Mouse (Mus musculus): ENCODE data around the gene Hist1h2ad.
"Not testable (repeated sequence)": the region's sequence is repeated elsewhere in the genome, so short reads cannot be mapped to it uniquely, and the experiment has no call there.

The Hist1h2ad gene

GRCm38 (mm10) chr13:23570261-23571021 lies 3.7 kb upstream of the Hist1h2ad start:
- DNase-seq, result not testable (repeated sequence)

DNA sequence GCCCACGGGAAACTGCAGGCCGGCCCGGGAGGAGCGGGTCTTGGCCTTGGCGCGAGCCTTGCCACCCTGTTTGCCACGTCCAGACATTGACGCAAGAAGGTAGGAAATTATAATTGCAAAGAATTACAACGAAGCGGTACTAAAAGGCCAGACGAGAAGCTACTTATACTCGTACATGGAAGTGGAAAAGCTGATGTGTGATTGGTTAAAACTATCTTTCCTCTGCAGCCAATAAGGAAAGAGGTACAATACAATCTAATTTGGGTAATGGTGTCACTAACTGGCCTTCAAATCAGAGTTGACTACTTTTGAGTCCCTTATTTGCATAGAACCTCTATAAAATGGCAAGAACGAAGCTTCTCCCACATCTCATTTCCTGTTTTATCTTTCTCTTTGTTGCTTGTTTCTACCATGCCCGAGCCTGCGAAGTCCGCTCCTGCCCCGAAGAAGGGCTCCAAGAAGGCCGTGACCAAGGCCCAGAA lies 3.1 kb upstream of the Hist1h2ad start, which contains the start of the genes Hist1h2ae and Hist1h2bg:
Gene Hist1h2ae (minus strand): TSS at position 199 of the 482 bp plus-strand sequence.
Gene Hist1h2bg (plus strand): TSS at position 375 of the 482 bp plus-strand sequence.
- peak; percentile 84 for DNase-seq

DNA sequence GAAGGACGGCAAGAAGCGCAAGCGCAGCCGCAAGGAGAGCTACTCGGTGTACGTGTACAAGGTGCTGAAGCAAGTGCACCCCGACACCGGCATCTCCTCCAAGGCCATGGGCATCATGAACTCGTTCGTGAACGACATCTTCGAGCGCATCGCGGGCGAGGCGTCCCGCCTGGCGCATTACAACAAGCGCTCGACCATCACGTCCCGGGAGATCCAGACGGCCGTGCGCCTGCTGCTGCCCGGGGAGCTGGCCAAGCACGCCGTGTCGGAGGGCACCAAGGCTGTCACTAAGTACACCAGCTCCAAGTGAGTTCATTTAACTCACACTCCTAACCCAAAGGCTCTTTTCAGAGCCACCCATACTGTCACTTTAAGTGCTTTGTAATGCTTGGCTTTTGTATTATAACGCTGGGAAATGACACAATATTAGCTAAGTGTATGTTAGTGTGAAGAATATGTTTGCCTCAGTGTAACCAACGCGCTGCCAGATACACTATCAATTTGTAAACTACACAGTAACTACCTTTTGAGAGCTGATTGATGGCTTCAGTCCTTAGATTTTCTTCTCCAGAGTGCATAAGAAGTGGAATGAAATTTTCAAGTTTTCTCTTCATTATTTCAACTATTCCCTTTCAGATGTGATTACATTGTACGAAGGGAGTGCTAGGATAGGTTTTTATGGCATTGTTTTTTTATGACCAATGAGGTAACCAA lies 2.5 kb upstream of the Hist1h2ad start:
- peak; percentile 40 for DNase-seq

- no peak for DNase-seq
Measured at GRCm38 (mm10) chr13:23572218-23573033, 1.8 kb upstream of the Hist1h2ad start.

- peak; percentile 42 for DNase-seq
Measured at GRCm38 (mm10) chr13:23573034-23573897, 915 bp upstream of the Hist1h2ad start.

DNA sequence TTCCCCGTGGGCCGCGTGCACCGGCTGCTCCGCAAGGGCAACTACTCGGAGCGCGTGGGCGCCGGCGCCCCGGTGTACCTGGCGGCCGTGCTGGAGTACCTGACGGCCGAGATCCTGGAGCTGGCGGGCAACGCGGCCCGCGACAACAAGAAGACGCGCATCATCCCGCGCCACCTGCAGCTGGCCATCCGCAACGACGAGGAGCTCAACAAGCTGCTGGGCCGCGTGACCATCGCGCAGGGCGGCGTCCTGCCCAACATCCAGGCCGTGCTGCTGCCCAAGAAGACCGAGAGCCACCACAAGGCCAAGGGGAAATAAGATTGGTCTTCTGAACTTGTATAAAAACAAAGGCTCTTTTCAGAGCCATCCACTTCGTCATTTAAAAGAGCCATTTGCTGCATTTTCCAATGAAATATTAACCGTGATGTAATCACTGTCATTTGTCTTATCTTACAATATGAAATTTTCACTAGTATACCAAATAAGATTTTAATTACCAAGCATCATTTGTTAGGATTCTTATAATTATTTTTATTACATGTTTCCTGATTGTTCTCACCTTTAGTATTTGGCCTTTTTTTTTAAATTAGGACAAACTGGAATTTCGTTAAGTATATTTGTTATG lies 477 bp downstream of the Hist1h2ad start:
- DNase-seq, result not testable (repeated sequence)

DNA sequence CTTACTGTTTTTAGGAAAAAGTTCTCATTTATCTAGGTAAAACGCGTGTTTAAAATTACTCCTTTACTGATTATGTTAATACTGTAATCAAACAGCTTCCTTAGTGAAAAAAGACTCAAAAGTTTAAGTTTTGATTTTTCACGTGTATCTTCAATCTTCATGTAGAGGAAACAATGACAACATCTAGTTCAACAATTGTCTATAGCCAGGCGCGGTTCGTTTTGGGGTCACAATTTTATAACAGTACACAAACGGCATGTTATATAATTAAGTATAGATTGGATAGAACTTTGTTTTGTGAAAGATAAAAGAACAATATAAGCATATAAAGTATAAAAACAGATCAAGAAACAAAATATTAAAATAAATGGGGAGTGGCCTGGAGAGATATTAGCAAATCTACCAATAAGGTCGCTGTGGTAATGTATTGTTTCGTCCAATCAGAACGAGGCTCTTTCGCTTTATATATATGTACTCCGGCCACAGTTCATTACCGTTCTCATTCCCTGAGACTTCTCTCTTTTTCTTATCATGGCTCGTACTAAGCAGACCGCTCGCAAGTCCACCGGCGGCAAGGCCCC lies 1.2 kb downstream of the Hist1h2ad start, which contains the start of gene Hist1h3d:
Gene Hist1h3d (plus strand): TSS at position 493 of the 581 bp plus-strand sequence.
- peak; percentile 65 for DNase-seq

- DNase-seq, result peak; percentile 38
Measured at GRCm38 (mm10) chr13:23575864-23576313, 1.7 kb downstream of the Hist1h2ad start.

- no peak for DNase-seq
Measured at GRCm38 (mm10) chr13:23576351-23576881, 2.2 kb downstream of the Hist1h2ad start.

GRCm38 (mm10) chr13:23576906-23577639 lies 2.9 kb downstream of the Hist1h2ad start:
- no peak for DNase-seq

DNA sequence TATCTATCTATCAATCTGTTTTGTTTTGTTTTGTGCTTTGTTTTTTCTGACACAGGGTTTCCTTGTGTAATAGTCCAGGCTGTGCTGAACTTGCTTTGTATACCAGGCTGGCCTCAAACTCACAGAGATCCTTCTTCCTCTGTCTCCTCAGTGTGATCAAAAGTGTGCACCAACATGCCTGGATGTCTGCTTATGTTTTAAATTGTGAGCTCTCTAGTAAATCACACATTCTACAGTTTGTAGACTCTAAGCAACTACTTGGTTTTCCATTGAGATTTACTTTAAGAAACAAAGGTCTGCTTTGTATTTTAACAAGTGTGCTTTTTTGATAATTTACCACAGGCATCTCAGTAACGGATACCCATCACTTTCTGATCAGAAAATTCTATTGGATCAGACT lies 3.7 kb downstream of the Hist1h2ad start:
- no peak for DNase-seq

DNA sequence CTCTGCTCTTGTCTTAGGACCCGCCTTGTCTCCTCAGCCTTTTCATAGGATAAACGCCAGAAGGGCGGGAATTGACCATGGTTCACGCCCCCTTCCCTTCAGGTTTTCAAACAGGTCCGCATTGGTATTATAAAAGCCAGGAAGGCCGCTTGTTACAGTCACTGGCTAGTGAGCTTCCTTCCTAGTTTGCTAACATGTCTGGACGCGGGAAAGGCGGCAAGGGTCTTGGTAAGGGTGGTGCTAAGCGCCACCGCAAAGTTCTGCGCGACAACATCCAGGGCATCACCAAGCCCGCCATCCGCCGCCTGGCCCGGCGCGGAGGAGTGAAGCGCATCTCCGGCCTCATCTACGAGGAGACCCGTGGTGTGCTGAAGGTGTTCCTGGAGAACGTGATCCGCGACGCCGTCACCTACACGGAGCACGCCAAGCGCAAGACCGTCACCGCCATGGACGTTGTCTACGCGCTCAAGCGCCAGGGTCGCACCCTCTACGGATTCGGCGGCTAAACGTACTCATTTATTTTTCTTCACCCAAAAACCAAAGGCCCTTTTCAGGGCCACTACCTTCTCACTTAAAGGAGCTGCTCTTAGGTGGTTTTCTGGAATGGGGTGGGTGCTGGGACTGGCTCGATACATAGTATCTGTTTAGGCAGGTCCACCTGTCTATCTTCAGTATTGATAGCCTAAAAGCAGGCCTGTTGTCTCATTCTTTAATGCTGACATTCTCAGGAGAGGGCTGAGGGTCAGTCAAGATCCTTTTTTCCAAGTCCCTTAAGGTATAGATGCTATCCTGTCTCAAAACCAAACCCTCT lies 7.4 kb downstream of the Hist1h2ad start, which contains the start of gene Hist1h4d:
Gene Hist1h4d (plus strand): TSS at position 191 of the 811 bp plus-strand sequence.
- peak; percentile 98 for DNase-seq

- DNase-seq, result no peak
Measured at GRCm38 (mm10) chr13:23582219-23583056, 8.3 kb downstream of the Hist1h2ad start.

DNA sequence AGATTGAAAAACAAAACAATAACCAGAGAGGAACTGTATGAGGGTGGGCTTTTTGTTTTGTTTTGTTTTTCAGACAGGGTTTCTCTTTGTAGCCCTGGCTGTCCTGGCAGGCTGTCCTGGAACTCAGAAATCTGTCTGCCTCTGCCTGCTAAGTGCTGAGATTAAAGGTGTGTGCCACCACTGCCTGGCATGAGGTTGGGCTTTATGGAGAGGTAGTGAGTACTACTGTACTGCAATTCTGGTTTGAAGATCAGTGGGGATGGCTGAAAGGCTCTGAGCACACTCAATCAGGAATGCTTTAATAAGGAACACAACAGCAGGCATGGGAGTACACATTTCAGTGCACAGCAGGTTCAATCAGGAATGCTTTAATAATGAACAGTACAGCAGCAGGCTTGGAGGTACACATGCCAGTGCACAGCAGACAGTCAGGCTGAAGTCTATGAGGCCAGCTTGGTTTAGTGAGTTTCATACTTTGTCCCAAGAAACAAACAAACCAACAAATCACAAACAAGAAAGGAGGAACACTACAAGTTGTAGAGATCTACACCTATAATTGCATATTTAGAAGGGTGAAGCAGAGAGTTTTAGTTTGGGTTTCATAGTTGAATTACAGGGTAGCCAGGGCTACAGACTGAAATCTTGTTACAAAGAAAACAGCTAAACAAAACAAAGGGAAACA lies 9.3 kb downstream of the Hist1h2ad start:
- DNase-seq, result no peak

- DNase-seq, result peak; percentile 33
Measured at GRCm38 (mm10) chr13:23584331-23584730, 10.2 kb downstream of the Hist1h2ad start.

DNA sequence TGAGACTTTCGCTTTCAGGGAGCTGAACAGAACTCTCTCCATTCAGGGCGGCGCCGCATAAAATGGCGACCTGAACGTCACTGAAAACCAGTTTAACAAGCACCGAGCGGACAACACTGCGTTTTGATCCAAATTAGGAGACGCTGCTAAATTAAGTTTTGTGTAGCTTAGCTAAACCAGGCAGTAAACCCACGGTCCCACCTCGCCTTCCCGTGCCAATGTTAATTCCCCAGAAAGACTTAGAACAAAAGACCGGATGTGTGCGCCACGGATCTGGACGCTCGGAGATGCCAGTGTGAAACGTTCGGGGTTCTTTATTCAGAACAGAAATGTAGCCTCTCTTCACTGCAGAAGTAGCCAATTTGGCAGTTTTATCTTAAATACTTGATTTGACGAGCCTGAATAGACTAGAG lies 10.9 kb downstream of the Hist1h2ad start:
- peak; percentile 79 for DNase-seq

DNA sequence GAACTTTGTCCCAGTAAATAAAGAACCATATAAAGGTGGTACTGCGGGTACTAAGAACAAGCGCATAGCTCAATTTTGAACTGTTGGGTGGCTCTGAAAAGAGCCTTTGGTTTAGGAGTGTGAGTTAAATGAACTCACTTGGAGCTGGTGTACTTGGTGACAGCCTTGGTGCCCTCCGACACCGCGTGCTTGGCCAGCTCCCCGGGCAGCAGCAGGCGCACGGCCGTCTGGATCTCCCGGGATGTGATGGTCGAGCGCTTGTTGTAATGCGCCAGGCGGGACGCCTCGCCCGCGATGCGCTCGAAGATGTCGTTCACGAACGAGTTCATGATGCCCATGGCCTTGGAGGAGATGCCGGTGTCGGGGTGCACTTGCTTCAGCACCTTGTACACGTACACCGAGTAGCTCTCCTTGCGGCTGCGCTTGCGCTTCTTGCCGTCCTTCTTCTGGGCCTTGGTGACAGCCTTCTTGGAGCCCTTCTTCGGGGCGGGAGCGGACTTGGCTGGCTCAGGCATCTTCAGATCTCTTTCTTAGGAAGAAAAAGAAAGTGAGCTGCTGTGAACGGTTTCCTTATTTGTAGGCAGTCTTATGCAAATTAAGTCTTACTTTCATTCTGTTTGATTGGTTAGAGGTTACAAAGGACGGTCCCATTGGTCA lies 11.4 kb downstream of the Hist1h2ad start:
- DNase-seq, result peak; percentile 84

All from thymus, postnatal 25 days (tissue).